Mouse (Mus musculus) hindbrain, embryonic 11.5 days (tissue): ENCODE results near the gene Hist1h4a. TPM values are rescaled to one million over a fixed set of nuclear protein-coding genes. Genes with fewer than 3 reads are reported as not detected.
A peak's percentile ranks its signal among the peaks of the same experiment; 100 is the strongest.

Experiments used
- ATAC-seq: fragments of 200-750 bp; cut with Nextera tagmentation; 2 replicates; pipeline ENCODE4 v1.8.0; 2017; ENCODE audit warnings: mild to moderate bottlenecking, moderate TSS enrichment, moderate library complexity; ENCODE audit not compliant: low FRiP score
- DNase-seq: peaks from one replicate; pipeline ENCODE4 v3.0.0-alpha.2; 2015; ENCODE audit warnings: low spot score
- H3K27ac ChIP-seq: fragments of 300-500 bp; sonication (generic); 2 replicates; pipeline ENCODE4 v1.5.1; 2014; ENCODE audit warnings: mild to moderate bottlenecking, low read depth, low read length
- H3K27me3 ChIP-seq: fragments of 300-500 bp; sonication (generic); 2 replicates; pipeline ENCODE4 v1.6.1; 2014; ENCODE audit warnings: mild to moderate bottlenecking, low read length, moderate library complexity, mixed read lengths; ENCODE audit not compliant: control insufficient read depth, insufficient read depth
- H3K36me3 ChIP-seq: fragments of 300-500 bp; sonication (generic); 2 replicates; pipeline ENCODE4 v1.6.1; 2014; ENCODE audit warnings: mild to moderate bottlenecking, low read length, moderate library complexity, mixed read lengths; ENCODE audit not compliant: control insufficient read depth, insufficient read depth
- H3K4me1 ChIP-seq: fragments of 300-500 bp; sonication (generic); replicated peaks from 2 replicates; pipeline ENCODE4 v1.6.1; 2014; ENCODE audit warnings: low read length, mixed read lengths; ENCODE audit not compliant: control insufficient read depth, insufficient read depth
- H3K4me2 ChIP-seq: fragments of 300-500 bp; sonication (generic); replicated peaks from 2 replicates; pipeline ENCODE4 v1.6.1; 2014; ENCODE audit warnings: mild to moderate bottlenecking, low read depth, low read length
- H3K4me3 ChIP-seq: fragments of 300-500 bp; sonication (generic); 2 replicates; pipeline ENCODE4 v1.5.1; 2014; ENCODE audit warnings: low read depth, low read length
- H3K9ac ChIP-seq: fragments of 300-500 bp; sonication (generic); 2 replicates; pipeline ENCODE4 v1.6.1; 2014; ENCODE audit warnings: low read depth, low read length
- H3K9me3 ChIP-seq: fragments of 300-500 bp; sonication (generic); 2 replicates; pipeline ENCODE4 v1.6.1; 2016; ENCODE audit warnings: low read length; ENCODE audit not compliant: control insufficient read depth
- WGBS: fragments of 180-500 bp; shearing (Covaris S2); extraction: QIAGEN DNeasy Blood & Tissue Kit; methylation state at CpG from one replicate; pipeline ENCODE4 v1.1.7; 2014; 5-methylcytosine and 5-hydroxymethylcytosine counted together
- polyA plus RNA-seq: library from polyadenylated mRNA; unstranded; fragments of >200 nt; fragmentation: Nextera tagmentation; extraction: Ambion mirVana; gene quantifications from 2 replicates; pipeline ENCODE4 v1.2.1, GENCODE M21; 2014

The Hist1h4a gene
- 0.32 TPM in 1 of 2 replicates, not detected in the other for polyA plus RNA-seq

- peak within 1 kb of the TSS; percentile 34; the same call in 1 of the 2 replicates for H3K9ac ChIP-seq
These were observed at the start of gene Hist1h4a for GRCm38 (mm10) chr13:23760972-23761864. Gene Hist1h4a (minus strand): TSS chr13:23761230.

GRCm38 (mm10) chr13:23806422-23807052 is 45.5 kb upstream of the Hist1h4a start, which contains the start of gene Slc17a2:
Gene Slc17a2 (plus strand): TSS chr13:23806993.
- H3K9me3 ChIP-seq: no peaks in the 10 kb centered on the region
- DNase-seq (no peak), ATAC-seq (no peak)
- no peak within 1 kb of the TSS for H3K4me2 ChIP-seq
- no peak within 1 kb of the TSS for H3K27ac ChIP-seq
- H3K27me3 ChIP-seq: no peaks in the 10 kb centered on the region
- H3K4me1 ChIP-seq: no peaks in the 10 kb centered on the region
- WGBS: 87% methylated on average over 15 of the region's 15 CpGs
- H3K4me3 ChIP-seq: no peak within 1 kb of the TSS
- no peak within 1 kb of the TSS for H3K9ac ChIP-seq
- no peaks in the 10 kb centered on the region for H3K36me3 ChIP-seq

More at GRCm38 (mm10) chr13:23760972-23761864, at the start of gene Hist1h4a:
- Histone ChIP-seq H3K4me2 (peak within 1 kb of the TSS; percentile 46), H3K36me3 (no peaks in the 10 kb centered on the region), H3K9me3 (no peaks in the 10 kb centered on the region), H3K4me1 (peaks cover 8% of the 10 kb centered on the region; the same call in 1 of the 2 replicates), H3K27ac (peak within 1 kb of the TSS; percentile 83), H3K27me3 (no peaks in the 10 kb centered on the region), H3K4me3 (peak within 1 kb of the TSS; percentile 35)
- ATAC-seq (peak; percentile 77), DNase-seq (peak; percentile 98)
- under 1% methylated on average over 61 of the region's 72 CpGs for WGBS

GRCm38 (mm10) chr13:23804532-23804931 is 43.5 kb upstream of the Hist1h4a start:
- Histone ChIP-seq H3K4me1 (no peaks in the 10 kb centered on the region), H3K9me3 (no peaks in the 10 kb centered on the region), H3K36me3 (no peaks in the 10 kb centered on the region), H3K27me3 (no peaks in the 10 kb centered on the region), H3K4me3 (no peak overlapping the region), H3K27ac (no peak overlapping the region), H3K9ac (no peak overlapping the region), H3K4me2 (no peak overlapping the region)
- ATAC-seq (no peak), DNase-seq (no peak)
- whole genome bisulfite sequencing: 87% methylated on average over 2 of the region's 2 CpGs

- H3K27me3 ChIP-seq: no peaks in the 10 kb centered on the region
- no peak overlapping the region for H3K27ac ChIP-seq
- no peak overlapping the region for H3K9ac ChIP-seq
- no peaks in the 10 kb centered on the region for H3K36me3 ChIP-seq
- WGBS: 86% methylated on average over 5 of the region's 5 CpGs
- H3K9me3 ChIP-seq: no peaks in the 10 kb centered on the region
- no peak overlapping the region for H3K4me3 ChIP-seq
- no peaks in the 10 kb centered on the region for H3K4me1 ChIP-seq
- H3K4me2 ChIP-seq: no peak overlapping the region
- ATAC-seq (no peak), DNase-seq (no peak)
These were observed 38.4 kb upstream of the Hist1h4a start for GRCm38 (mm10) chr13:23799405-23799804.

- DNase-seq (peak; percentile 75), ATAC-seq (no peak)
- Histone ChIP-seq H3K27ac (no peak overlapping the region), H3K36me3 (no peaks in the 10 kb centered on the region), H3K4me2 (no peak overlapping the region), H3K9me3 (no peaks in the 10 kb centered on the region), H3K4me3 (no peak overlapping the region), H3K9ac (no peak overlapping the region), H3K27me3 (no peaks in the 10 kb centered on the region), H3K4me1 (no peaks in the 10 kb centered on the region)
- WGBS: 45% methylated on average over 2 of the region's 2 CpGs
These were observed 31.5 kb upstream of the Hist1h4a start for GRCm38 (mm10) chr13:23792520-23792919.

- WGBS: 86% methylated on average over 4 of the region's 4 CpGs
- H3K4me2 ChIP-seq: no peak overlapping the region
- no peaks in the 10 kb centered on the region for H3K9me3 ChIP-seq
- H3K4me1 ChIP-seq: no peaks in the 10 kb centered on the region
- H3K27me3 ChIP-seq: no peaks in the 10 kb centered on the region
- H3K36me3 ChIP-seq: no peaks in the 10 kb centered on the region
- no peak overlapping the region for H3K27ac ChIP-seq
- H3K9ac ChIP-seq: no peak overlapping the region
- no peak overlapping the region for H3K4me3 ChIP-seq
- no peak for ATAC-seq
- no peak for DNase-seq
These were observed 18.0 kb upstream of the Hist1h4a start for GRCm38 (mm10) chr13:23779025-23779424.

GRCm38 (mm10) chr13:23778339-23778738 is 17.3 kb upstream of the Hist1h4a start:
- ATAC-seq (no peak), DNase-seq (no peak)
- no peaks in the 10 kb centered on the region for H3K27me3 ChIP-seq
- H3K9ac ChIP-seq: no peak overlapping the region
- WGBS: 95% methylated on average over 7 of the region's 7 CpGs
- no peaks in the 10 kb centered on the region for H3K4me1 ChIP-seq
- H3K4me3 ChIP-seq: no peak overlapping the region
- H3K36me3 ChIP-seq: no peaks in the 10 kb centered on the region
- H3K9me3 ChIP-seq: no peaks in the 10 kb centered on the region
- H3K27ac ChIP-seq: no peak overlapping the region
- no peak overlapping the region for H3K4me2 ChIP-seq

GRCm38 (mm10) chr13:23772561-23773313 is 11.7 kb upstream of the Hist1h4a start:
- ATAC-seq: peak; percentile 89
- no peaks in the 10 kb centered on the region for H3K9me3 ChIP-seq
- 0 out of 2 replicates have a peak overlapping the region, but pooled peaks have one; percentile 17 for H3K4me2 ChIP-seq
- peak; percentile 67 for DNase-seq
- H3K4me3 ChIP-seq: no peak overlapping the region
- 25% methylated on average over 21 of the region's 21 CpGs for WGBS
- H3K27me3 ChIP-seq: no peaks in the 10 kb centered on the region
- H3K27ac ChIP-seq: no peak overlapping the region
- no peaks in the 10 kb centered on the region for H3K4me1 ChIP-seq
- no peaks in the 10 kb centered on the region for H3K36me3 ChIP-seq
- H3K9ac ChIP-seq: no peak overlapping the region
